Mouse (Mus musculus) fibroblast of lung, adult 2 months (primary cell): ENCODE results near the gene Defb20.

ENCODE experiments used
- DNase-seq: peaks from one replicate; pipeline ENCODE4 v3.0.0-alpha.2; 2011; ENCODE audit warnings: low read depth

Defb20 gene

DNA sequence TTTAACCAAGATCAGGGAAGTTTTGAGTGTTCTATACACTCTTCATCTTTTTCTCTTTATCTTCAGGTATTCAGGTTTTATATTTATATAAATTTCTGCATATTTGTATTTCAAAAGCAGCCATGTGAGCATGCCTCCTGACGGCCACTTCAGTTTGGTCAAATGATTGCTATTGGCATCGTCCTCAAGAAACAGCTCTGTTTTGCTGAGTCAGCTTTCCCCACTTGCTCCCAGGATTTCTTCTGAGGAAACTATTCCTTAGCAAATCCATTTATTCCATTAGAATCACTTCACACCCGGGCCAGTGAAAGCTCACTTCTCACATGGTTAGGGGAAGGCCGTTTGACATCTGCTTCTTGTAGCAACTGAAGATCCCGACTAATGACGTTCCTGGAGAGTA, 21.2 kb downstream of the Defb20 start:
- DNase-seq, result no peak

DNA sequence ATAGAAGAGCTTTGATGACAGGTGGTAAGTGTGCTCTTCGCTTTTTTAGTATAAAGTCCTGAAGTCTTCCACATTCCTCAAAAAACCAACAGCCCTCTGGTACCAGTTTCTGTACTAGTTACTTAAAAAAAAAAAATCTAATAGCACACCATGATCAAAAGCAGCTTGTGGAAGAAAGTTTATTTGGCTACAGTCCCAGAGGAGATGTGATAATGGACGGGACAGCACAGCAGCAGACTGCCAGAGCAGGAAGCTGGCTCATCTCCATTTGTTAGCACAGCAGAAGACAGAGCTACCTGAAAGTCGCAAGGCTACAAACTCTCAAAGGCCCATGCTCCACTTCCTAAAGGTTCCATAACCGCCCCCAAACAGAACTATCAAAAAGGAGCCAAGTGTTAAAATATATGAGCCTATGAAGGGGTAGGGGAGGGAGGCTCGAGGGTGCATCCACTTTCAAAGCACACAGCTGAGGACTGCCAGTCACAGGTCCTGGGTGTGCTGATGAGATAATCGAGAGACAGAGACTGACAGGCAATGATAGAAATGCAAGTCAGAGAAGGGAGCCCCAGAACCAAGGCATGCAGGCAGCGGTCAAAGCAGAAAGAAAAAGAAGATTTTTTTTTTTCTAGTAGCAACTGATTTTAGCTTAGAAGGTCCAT, 23.5 kb downstream of the Defb20 start:
- no peak for DNase-seq

- no peak for DNase-seq
Measured at GRCm38 (mm10) chr2:152500863-152501229, 24.0 kb downstream of the Defb20 start.

DNA sequence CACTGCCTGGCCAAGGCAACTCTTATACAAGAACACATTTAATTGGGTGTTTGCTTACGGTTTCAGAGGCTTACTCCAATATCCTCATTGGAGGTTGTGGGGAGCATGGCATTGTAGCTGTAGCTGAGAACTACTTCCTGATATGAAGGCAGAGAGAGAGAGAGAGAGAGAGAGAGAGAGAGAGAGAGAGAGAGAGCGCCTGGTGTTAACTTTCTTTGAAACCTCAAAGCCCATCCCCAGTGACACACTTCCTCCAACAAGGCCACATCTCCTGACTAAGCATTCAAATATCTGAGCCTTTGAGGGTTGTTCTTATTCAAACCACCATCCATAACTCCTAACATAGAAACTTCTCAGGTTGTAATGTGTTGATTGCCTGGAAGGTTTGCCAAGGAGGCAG, 27.1 kb downstream of the Defb20 start:
- DNase-seq, result no peak

- DNase-seq, result no peak
Measured at GRCm38 (mm10) chr2:152511592-152511991, 34.7 kb downstream of the Defb20 start, which contains the start of gene Defb26. Defb26 (minus strand) TSS chr2:152511692.

DNA sequence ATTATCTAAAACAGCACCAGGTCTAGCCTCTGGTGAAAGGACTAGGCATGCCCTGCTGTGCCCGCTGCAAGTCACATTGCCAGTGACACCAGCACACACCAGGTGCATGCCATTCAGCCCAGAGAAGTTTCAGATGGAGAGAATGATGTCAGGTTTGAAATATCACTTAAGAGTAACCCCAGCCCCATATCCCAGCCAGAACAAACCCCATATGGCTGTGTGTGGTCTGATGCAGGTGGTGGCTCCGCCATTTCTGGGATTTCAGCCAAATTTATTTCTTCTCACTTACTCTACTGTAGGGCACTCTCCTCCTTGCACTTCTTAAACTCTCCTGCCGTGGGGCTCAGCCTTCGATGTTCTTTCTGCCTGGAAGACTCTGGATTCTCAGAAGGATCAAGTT, 39.2 kb downstream of the Defb20 start:
- no peak for DNase-seq

- no peak for DNase-seq
Measured at GRCm38 (mm10) chr2:152517981-152518380, 41.1 kb downstream of the Defb20 start, which contains the start of gene Defb28. Defb28 (plus strand) TSS chr2:152518255.
